Mouse (Mus musculus) testis, postnatal 10 days (tissue): Measurements from ENCODE around the gene Olfr330.
A peak's percentile ranks its signal among the peaks of the same experiment; 100 is the strongest.
"Not testable (repeated sequence)": the region's sequence is repeated elsewhere in the genome, so short reads cannot be mapped to it uniquely, and the experiment has no call there.

Source experiments
- DNase-seq: peaks from one replicate; pipeline ENCODE4 v3.0.0; 2021; ENCODE audit warnings: low spot score

Olfr330 gene

DNA sequence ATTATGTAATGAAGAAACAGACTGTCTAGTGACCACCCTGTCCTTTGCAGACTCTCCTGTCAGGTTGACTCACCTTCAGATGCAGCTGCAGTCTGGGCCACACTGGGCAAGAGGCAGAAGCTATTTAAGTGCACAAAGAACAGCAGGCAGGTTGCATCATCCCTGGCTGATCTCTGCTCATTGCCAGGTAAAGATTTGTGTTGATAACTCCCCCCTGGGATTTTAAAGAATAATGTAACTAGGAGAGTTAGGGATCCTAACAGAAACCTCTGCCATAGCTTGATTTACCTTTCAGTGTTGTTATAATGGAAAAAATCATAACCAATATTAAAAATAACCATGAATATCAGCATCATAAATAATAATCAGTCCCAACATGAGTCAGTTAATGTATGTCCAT, at the start of gene Olfr330:
Gene Olfr330 (minus strand): TSS at position 101 of the 400 bp plus-strand sequence.
- not testable (repeated sequence) for DNase-seq

DNA sequence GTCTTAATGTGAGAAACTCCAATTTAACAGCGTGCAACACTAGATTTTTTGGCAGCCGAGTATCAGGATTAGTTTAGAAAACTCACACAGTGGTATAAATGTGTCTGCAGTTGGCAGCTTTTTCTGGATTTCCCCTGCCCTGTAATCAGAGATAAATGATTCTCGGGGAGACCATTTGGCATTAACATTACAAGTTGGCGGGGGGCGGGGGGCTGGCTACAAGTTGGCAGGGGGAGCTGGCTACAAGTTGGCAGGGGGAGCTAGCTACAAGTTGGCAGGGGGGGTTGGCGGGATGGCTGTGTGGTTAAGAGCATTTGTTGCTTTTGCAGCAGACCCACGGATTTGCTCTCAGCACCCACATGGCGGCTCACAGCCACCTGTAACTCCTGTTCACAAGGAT, 44.0 kb upstream of the Olfr330 start:
- no peak for DNase-seq

GRCm38 (mm10) chr11:58577430-58577829, 42.8 kb upstream of the Olfr330 start, which contains the start of gene Olfr325:
TSS of gene Olfr325 (plus strand) at chr11:58577730.
- DNase-seq, result no peak

- DNase-seq, result no peak
Measured at GRCm38 (mm10) chr11:58570405-58570804, 35.8 kb upstream of the Olfr330 start, which contains the start of gene Olfr224. TSS of gene Olfr224 (minus strand) at chr11:58570553.

DNA sequence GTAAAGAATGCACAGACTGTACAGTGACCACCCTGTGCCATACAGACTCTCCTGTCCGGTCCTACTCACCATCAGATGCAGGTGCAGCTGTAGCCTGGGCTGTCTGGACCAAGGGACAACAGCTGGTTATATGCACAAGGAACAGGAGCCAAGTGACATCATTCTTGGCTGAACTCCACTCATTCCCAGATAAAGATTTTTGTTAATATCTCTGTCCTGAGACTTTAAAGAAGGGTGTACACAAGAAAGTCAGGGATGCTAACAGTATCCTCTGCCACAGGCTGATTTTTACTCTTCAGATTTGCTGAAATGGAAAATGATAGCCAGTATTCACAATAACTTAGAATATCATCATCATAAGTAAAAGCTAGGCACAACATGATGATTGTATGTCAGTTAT, 20.9 kb upstream of the Olfr330 start, which contains the start of gene Olfr328:
Gene Olfr328 (minus strand): TSS at position 101 of the 400 bp plus-strand sequence.
- no peak for DNase-seq

GRCm38 (mm10) chr11:58546322-58546721, 11.7 kb upstream of the Olfr330 start, which contains the start of gene Olfr329-ps:
TSS of gene Olfr329-ps (minus strand) at chr11:58546422.
- DNase-seq, result no peak

DNA sequence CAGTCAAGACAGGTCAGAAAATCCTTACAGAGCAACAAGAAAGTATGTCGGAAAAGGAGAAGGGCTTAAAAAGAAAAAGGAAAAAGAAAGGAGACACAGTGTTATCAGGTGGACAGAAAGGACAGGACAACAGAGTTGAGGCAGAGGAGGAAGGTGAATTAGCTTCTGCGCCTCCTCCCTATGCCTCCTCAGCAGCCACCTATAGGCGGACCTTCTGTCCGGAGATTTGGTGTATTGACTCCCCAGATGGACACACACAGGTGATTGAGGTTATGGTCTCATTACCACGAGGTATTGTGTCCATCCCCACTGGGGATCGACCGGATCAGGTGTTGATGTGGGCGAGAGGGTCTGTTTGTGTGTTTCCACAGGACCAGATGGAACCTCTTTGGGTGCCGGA, 14.9 kb downstream of the Olfr330 start:
- peak; percentile 58 for DNase-seq

DNA sequence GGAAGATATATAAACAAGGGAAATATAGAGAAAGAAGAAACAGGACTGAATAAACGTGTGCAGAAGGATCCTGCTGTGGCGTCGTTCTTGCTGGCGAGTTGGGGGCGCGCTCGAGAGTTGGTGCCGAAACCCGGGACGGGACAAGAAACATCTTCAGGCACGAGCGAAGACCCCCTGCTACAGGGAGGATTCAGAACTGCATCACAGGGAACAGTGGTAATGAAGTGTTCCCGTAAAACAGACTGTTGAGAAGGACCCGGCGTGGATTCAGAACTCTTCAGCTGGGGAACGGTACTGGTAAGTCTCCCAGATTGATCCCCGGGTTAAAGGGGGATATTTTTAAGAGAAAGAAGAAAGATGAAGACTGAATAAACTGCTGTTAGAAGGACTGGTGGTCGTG, 15.7 kb downstream of the Olfr330 start:
- peak; percentile 90 for DNase-seq

- DNase-seq, result not testable (repeated sequence)
Measured at GRCm38 (mm10) chr11:58509058-58509457, 25.6 kb downstream of the Olfr330 start.

DNA sequence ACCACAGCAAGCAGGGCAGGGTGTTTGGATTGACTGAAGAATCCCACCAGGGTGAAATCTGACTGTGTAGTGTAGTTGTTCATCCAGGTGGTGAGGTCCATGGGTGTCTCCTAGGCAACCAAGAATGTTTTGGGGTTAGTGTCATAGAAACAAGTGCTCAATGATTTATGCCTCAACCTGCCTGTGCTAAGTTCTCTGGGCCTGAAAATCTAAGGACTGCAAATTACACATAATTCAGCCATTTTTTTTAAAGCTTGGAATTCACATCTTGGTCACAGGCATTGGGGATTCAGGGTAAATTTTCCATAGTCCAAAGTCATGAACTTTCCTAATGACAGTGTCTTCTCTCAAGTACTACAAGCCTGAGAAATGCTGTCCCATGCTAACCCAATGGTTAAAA, 32.2 kb downstream of the Olfr330 start, which contains the start of gene Olfr331:
Gene Olfr331 (minus strand): TSS at position 101 of the 400 bp plus-strand sequence.
- DNase-seq, result not testable (repeated sequence)

- no peak for DNase-seq
Measured at GRCm38 (mm10) chr11:58499290-58499689, 35.3 kb downstream of the Olfr330 start.

DNA sequence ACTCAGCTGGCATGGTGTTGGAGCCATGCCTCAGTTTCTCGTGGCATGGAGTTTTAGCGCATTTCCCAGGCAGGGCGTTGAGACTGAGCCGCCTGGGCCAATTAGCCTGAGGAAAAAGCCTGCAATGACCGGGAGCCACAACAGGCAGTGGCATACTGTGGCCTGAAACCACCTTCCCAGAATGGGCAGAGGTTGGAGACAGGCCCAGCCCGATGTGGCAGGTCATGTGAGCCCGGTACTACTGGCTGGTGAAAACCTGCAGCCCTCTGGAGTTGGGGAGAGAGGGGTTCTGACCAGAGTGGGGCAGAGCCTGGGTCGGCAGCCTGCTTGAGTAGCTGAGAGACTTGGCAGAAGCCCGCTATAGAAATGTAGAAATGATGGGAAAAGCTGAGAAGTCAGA, 35.9 kb downstream of the Olfr330 start:
- no peak for DNase-seq

- DNase-seq, result no peak
Measured at GRCm38 (mm10) chr11:58492455-58492854, 42.2 kb downstream of the Olfr330 start, which contains the start of gene Olfr332. TSS of gene Olfr332 (minus strand) at chr11:58492555.
